Mouse (Mus musculus) neural tube, postnatal 0 days (tissue): ENCODE results near the gene Pdha2. TPM values are rescaled to one million over a fixed set of nuclear protein-coding genes. Genes with fewer than 3 reads are reported as not detected.

Source experiments
- polyA plus RNA-seq: library from polyadenylated mRNA; unstranded; fragments of >200 nt; fragmentation: Nextera tagmentation; extraction: Ambion mirVana; gene quantifications from 2 replicates; pipeline ENCODE4 v1.2.1, GENCODE M21; 2015

Pdha2 gene
- not detected in 2 replicates for polyA plus RNA-seq

GRCm38 (mm10) chr3:141212255-141212654 lies at the start of gene Pdha2:
TSS of gene Pdha2 (minus strand) at chr3:141212355.

